Mouse (Mus musculus) CH12.LX (cell line): Measurements from ENCODE around the gene Nat14. TPM values are rescaled to one million over a fixed set of nuclear protein-coding genes. Genes with fewer than 3 reads are reported as not detected.
A peak's percentile ranks its signal among the peaks of the same experiment; 100 is the strongest.

Source experiments
- DNase-seq: peaks from one replicate; pipeline ENCODE4 v3.0.0-alpha.2; 2013; ENCODE audit errors: extremely low read depth
- H3K27ac ChIP-seq: 2 replicates; pipeline ENCODE4 v1.5.1; 2012; ENCODE audit warnings: low read depth, mild to moderate bottlenecking, control low read depth, moderate library complexity; ENCODE audit not compliant: insufficient read depth
- H3K27me3 ChIP-seq: replicated peaks from 2 replicates; pipeline ENCODE3; 2012; ENCODE audit warnings: inconsistent platforms
- H3K36me3 ChIP-seq, 2 experiments: replicated peaks in 1 of 2; 2 replicates each; pipeline versions ENCODE3 to v1.6.1; 2012; ENCODE audit warnings: inconsistent platforms in 1 of 2, low read length in 1 of 2, mild to moderate bottlenecking in 1 of 2, mixed read lengths in 1 of 2, moderate library complexity in 1 of 2; ENCODE audit not compliant: control insufficient read depth in 1 of 2, insufficient read depth in 1 of 2
- H3K4me1 ChIP-seq, 2 experiments: 2 replicates each; pipeline ENCODE4 v1.6.1; 2012; ENCODE audit warnings: inconsistent platforms in 1 of 2, moderate library complexity in 1 of 2; ENCODE audit not compliant: insufficient read depth in 2 of 2, control insufficient read depth in 1 of 2
- H3K4me2 ChIP-seq: 2 replicates; pipeline ENCODE4 v1.6.1; 2012; ENCODE audit warnings: low read depth, mild to moderate bottlenecking, control low read depth; ENCODE audit not compliant: poor library complexity, insufficient read depth, severe bottlenecking
- H3K4me3 ChIP-seq, 3 experiments: fragments of 150-350 bp in 1 of 3; sonication (generic) in 1 of 3; replicated peaks in 1 of 3; 2 replicates each; pipeline versions ENCODE3 to v1.5.1; 2011 to 2012; ENCODE audit warnings: low read depth in 2 of 3, low read length in 2 of 3, mild to moderate bottlenecking in 2 of 3, moderate library complexity in 2 of 3, control low read depth in 1 of 3, improper control_type of control experiment in 1 of 3, inconsistent platforms in 1 of 3, mixed read lengths in 1 of 3; ENCODE audit not compliant: poor library complexity in 1 of 3
- H3K79me2 ChIP-seq: replicated peaks from 2 replicates; pipeline ENCODE4 v1.6.1; 2012; ENCODE audit warnings: mild to moderate bottlenecking, moderate library complexity; ENCODE audit not compliant: control insufficient read depth, poor library complexity, insufficient read depth, severe bottlenecking; ENCODE audit errors: extremely low read depth
- H3K9ac ChIP-seq: 2 replicates; pipeline ENCODE4 v1.6.1; 2012; ENCODE audit warnings: low read depth, mild to moderate bottlenecking, control low read depth, moderate library complexity; ENCODE audit not compliant: insufficient read depth
- H3K9me3 ChIP-seq: replicated peaks from 2 replicates; pipeline ENCODE3; 2012; ENCODE audit warnings: low read length, inconsistent platforms, mixed read lengths
- CHD1 ChIP-seq: IDR thresholded peaks from 2 replicates; pipeline ENCODE4 v1.6.1; 2012; ENCODE audit warnings: low read depth, low read length, improper control_type of control experiment, inconsistent platforms
- CTCF ChIP-seq, 2 experiments: IDR thresholded peaks in 1 of 2; conservative IDR thresholded peaks in 1 of 2; 2 replicates each; pipeline ENCODE4 v1.5.1; 2011 to 2012; ENCODE audit warnings: low read depth in 2 of 2, low read length in 2 of 2, improper control_type of control experiment in 1 of 2, inconsistent platforms in 1 of 2, mild to moderate bottlenecking in 1 of 2, moderate library complexity in 1 of 2
- E2F4 ChIP-seq: IDR thresholded peaks from 2 replicates; pipeline ENCODE4 v1.6.1; 2011; ENCODE audit warnings: low read depth, low read length, improper control_type of control experiment; ENCODE audit not compliant: insufficient replicate concordance
- HCFC1 ChIP-seq: IDR thresholded peaks from 2 replicates; pipeline ENCODE4 v1.6.1; 2012; ENCODE audit warnings: low read depth, mild to moderate bottlenecking, inconsistent platforms, low read length, improper control_type of control experiment
- JUND ChIP-seq: conservative IDR thresholded peaks from 2 replicates; pipeline ENCODE4 v1.6.1; 2011; ENCODE audit warnings: low read depth, low read length, improper control_type of control experiment
- MAX ChIP-seq: IDR thresholded peaks from 2 replicates; pipeline ENCODE4 v1.6.1; 2011; ENCODE audit warnings: low read length, improper control_type of control experiment
- MAZ ChIP-seq: IDR thresholded peaks from 2 replicates; pipeline ENCODE4 v1.6.1; 2012; ENCODE audit warnings: low read depth, mild to moderate bottlenecking, inconsistent platforms, low read length, improper control_type of control experiment, moderate library complexity
- MEF2A ChIP-seq: IDR thresholded peaks from 2 replicates; pipeline ENCODE4 v1.6.1; 2014; ENCODE audit warnings: low read depth, mild to moderate bottlenecking, inconsistent platforms, low read length, improper control_type of control experiment, borderline replicate concordance
- MXI1 ChIP-seq: IDR thresholded peaks from 2 replicates; pipeline ENCODE4 v1.6.1; 2011; ENCODE audit warnings: mild to moderate bottlenecking, low read depth, low read length, improper control_type of control experiment
- NRF1 ChIP-seq: IDR thresholded peaks from 2 replicates; pipeline ENCODE4 v1.6.1; 2014; ENCODE audit warnings: low read depth, mild to moderate bottlenecking, inconsistent platforms, low read length, improper control_type of control experiment, moderate library complexity
- PAX5 ChIP-seq: IDR thresholded peaks from 2 replicates; pipeline ENCODE4 v1.6.1; 2012; ENCODE audit warnings: low read length, inconsistent platforms, mixed read lengths
- RCOR1 ChIP-seq: conservative IDR thresholded peaks from 2 replicates; pipeline ENCODE4 v1.6.1; 2012; ENCODE audit warnings: low read depth, mild to moderate bottlenecking, inconsistent platforms, low read length, improper control_type of control experiment
- SIN3A ChIP-seq: IDR thresholded peaks from 2 replicates; pipeline ENCODE4 v1.6.1; 2012; ENCODE audit warnings: low read length, improper control_type of control experiment, inconsistent platforms
- SMC3 ChIP-seq: IDR thresholded peaks from 2 replicates; pipeline ENCODE4 v1.6.1; 2011; ENCODE audit warnings: low read depth, low read length, improper control_type of control experiment
- TCF12 ChIP-seq: IDR thresholded peaks from 2 replicates; pipeline ENCODE4 v1.6.1; 2014; ENCODE audit warnings: low read depth, mild to moderate bottlenecking, inconsistent platforms, low read length, improper control_type of control experiment
- USF1 ChIP-seq: IDR thresholded peaks from 2 replicates; pipeline ENCODE4 v1.6.1; 2014; ENCODE audit warnings: low read depth, mild to moderate bottlenecking, inconsistent platforms, low read length, improper control_type of control experiment
- ZMIZ1 ChIP-seq: IDR thresholded peaks from 2 replicates; pipeline ENCODE4 v1.6.1; 2012; ENCODE audit warnings: low read depth, mild to moderate bottlenecking, inconsistent platforms, low read length, improper control_type of control experiment
- ZNF384 ChIP-seq: IDR thresholded peaks from 2 replicates; pipeline ENCODE4 v1.6.1; 2012; ENCODE audit warnings: low read depth, low read length, improper control_type of control experiment, inconsistent platforms
- dilution Hi-C: fragments of 300-500 bp; cut with MboI; formaldehyde crosslinking; loops from 2 replicates; pipeline ENCODE4 v1.14.3; 2020; ENCODE audit warnings: low sequenced_read_pairs; ENCODE audit not compliant: extremely low pct_unique_long_range_greater_than_20kb, extremely low pct_ligation_motif_present
- in situ Hi-C: fragments of 300-500 bp; cut with MboI; formaldehyde crosslinking; loops from 3 replicates; pipeline ENCODE4 v1.14.3; 2019; ENCODE audit warnings: low sequenced_read_pairs, low pct_ligation_motif_present, low pct_unique_long_range_greater_than_20kb, mixed read lengths
- polyA plus RNA-seq: library from polyadenylated mRNA; unstranded; fragments of >175 nt; gene quantifications from 2 replicates; pipeline ENCODE4 v1.2.1, GENCODE M21; 2012; ENCODE audit warnings: low read depth; ENCODE audit not compliant: insufficient read length
- total RNA-seq, 2 experiments: library from RNA; depleted of rRNA; stranded (reverse); fragments of 300-350 nt in 1 of 2; fragments of >200 nt in 1 of 2; gene quantifications; 2 replicates each; pipeline ENCODE4 v1.2.3; 2012 to 2014

Nat14 gene
- total and polyA plus RNA-seq, 3 experiments, result 0.27 to 1.3 (median 0.97) TPM

GRCm38 (mm10) chr7:4971710-4972109 is 49.9 kb downstream of the Nat14 start:
- in situ Hi-C loops, result no loop called here
- no peak for DNase-seq

GRCm38 (mm10) chr7:4972321-4973047 is 50.7 kb downstream of the Nat14 start:
- in situ Hi-C loops, result no loop called here
- H3K36me3 ChIP-seq, result no peaks in the 10 kb centered on the region
- no peak overlapping the region for H3K4me3 ChIP-seq
- H3K27ac ChIP-seq, result no peak overlapping the region
- DNase-seq, result peak; percentile 21
- dilution Hi-C loops, result no loop called here
- H3K4me1 ChIP-seq, result 0 out of 4 replicates have a peak, but pooled peaks cover 2 to 6% of the 10 kb centered on the region in 2 experiments
- TF ChIP-seq CTCF (conservative IDR thresholded peaks at IDR 0.05 in 1 of 2, IDR thresholded peaks at IDR 0.05 in 1 of 2; ENCODE audit: low read depth in 2 of 2, low read length in 2 of 2) (no peak), SMC3 (no peak), MEF2A (no peak), HCFC1 (no peak), E2F4 (no peak)
- H3K9me3 ChIP-seq, result peaks cover 8% of the 10 kb centered on the region
- H3K79me2 ChIP-seq, result no peaks in the 10 kb centered on the region
- peaks cover 61% of the 10 kb centered on the region for H3K27me3 ChIP-seq
- H3K9ac ChIP-seq, result no peak overlapping the region
- peak overlapping the region; percentile 5; the same call in 1 of the 2 replicates for H3K4me2 ChIP-seq

More at GRCm38 (mm10) chr7:4971710-4972109, 49.9 kb downstream of the Nat14 start:
- H3K4me1 ChIP-seq, result 0 out of 4 replicates have a peak, but pooled peaks cover 2 to 6% of the 10 kb centered on the region in 2 experiments
- H3K4me3 ChIP-seq, result no peak overlapping the region
- H3K27ac ChIP-seq, result no peak overlapping the region
- H3K36me3 ChIP-seq, result no peaks in the 10 kb centered on the region
- peaks cover 68% of the 10 kb centered on the region for H3K27me3 ChIP-seq
- dilution Hi-C loops, result no loop called here
- H3K9ac ChIP-seq, result no peak overlapping the region
- TF ChIP-seq JUND (no peak), CHD1 (no peak), RCOR1 (no peak), USF1 (no peak), MAZ (no peak), MEF2A (no peak), SMC3 (no peak), SIN3A (no peak), ZMIZ1 (no peak), NRF1 (no peak), ZNF384 (no peak), MXI1 (no peak), PAX5 (no peak), MAX (no peak), TCF12 (no peak)
- TF ChIP-seq, all 38 proteins: peak for 0
- Histone ChIP-seq H3K4me2 (no peak overlapping the region), H3K79me2 (no peaks in the 10 kb centered on the region), H3K9me3 (peaks cover 4% of the 10 kb centered on the region)

Other genes with a start within 250 kb of the Nat14 start
Only the 20 nearest of the 33 such genes appear.
- gene Tmem238, start 132.4 kb upstream of the Nat14 start, total RNA-seq (2012; rRNA removed), result 12.3 and 17.7 TPM in 2 replicates
- gene Tmem238, start 132.4 kb upstream of the Nat14 start, total RNA-seq (2014; rRNA removed), result 4.3 and 5.5 TPM in 2 replicates
- gene Tmem238, start 132.4 kb upstream of the Nat14 start, polyA plus RNA-seq, result 9.8 and 10.7 TPM in 2 replicates
- 2,147 and 2,603 TPM in 2 replicates for gene Rpl28, start 129.2 kb upstream of the Nat14 start, total RNA-seq (2012; rRNA removed)
- 236 and 269 TPM in 2 replicates for gene Rpl28, start 129.2 kb upstream of the Nat14 start, total RNA-seq (2014; rRNA removed)
- gene Rpl28, start 129.2 kb upstream of the Nat14 start, polyA plus RNA-seq, result 526 and 605 TPM in 2 replicates
- gene Ube2s, start 109.4 kb upstream of the Nat14 start, total RNA-seq (2012; rRNA removed), result 238 and 304 TPM in 2 replicates
- 707 and 825 TPM in 2 replicates for gene Ube2s, start 109.4 kb upstream of the Nat14 start, total RNA-seq (2014; rRNA removed)
- 392 and 452 TPM in 2 replicates for gene Ube2s, start 109.4 kb upstream of the Nat14 start, polyA plus RNA-seq
- gene Shisa7, start 77.3 kb upstream of the Nat14 start, total RNA-seq (2012; rRNA removed), result not detected in 2 replicates
- gene Shisa7, start 77.3 kb upstream of the Nat14 start, total RNA-seq (2014; rRNA removed), result not detected in 2 replicates
- not detected in 2 replicates for gene Shisa7, start 77.3 kb upstream of the Nat14 start, polyA plus RNA-seq
- gene Isoc2b, start 51.8 kb upstream of the Nat14 start, total RNA-seq (2012; rRNA removed), result 10.8 and 19.5 TPM in 2 replicates
- gene Isoc2b, start 51.8 kb upstream of the Nat14 start, total RNA-seq (2014; rRNA removed), result 10.0 and 10.2 TPM in 2 replicates
- 3.9 and 4.7 TPM in 2 replicates for gene Isoc2b, start 51.8 kb upstream of the Nat14 start, polyA plus RNA-seq
- gene Isoc2a, start 44.9 kb upstream of the Nat14 start, total RNA-seq (2012; rRNA removed), result 15.3 and 15.4 TPM in 2 replicates
- gene Isoc2a, start 44.9 kb upstream of the Nat14 start, total RNA-seq (2014; rRNA removed), result 8.4 and 8.6 TPM in 2 replicates
- 12.9 and 19.0 TPM in 2 replicates for gene Isoc2a, start 44.9 kb upstream of the Nat14 start, polyA plus RNA-seq
- 0.17 TPM in 1 of 2 replicates, not detected in the other for gene Gm36210, start 15.5 kb upstream of the Nat14 start, total RNA-seq (2012; rRNA removed)
- gene Gm36210, start 15.5 kb upstream of the Nat14 start, total RNA-seq (2014; rRNA removed), result not detected in 2 replicates
- 0.90 and 1.4 TPM in 2 replicates for gene Gm36210, start 15.5 kb upstream of the Nat14 start, polyA plus RNA-seq
- gene Zfp628, start 6.8 kb upstream of the Nat14 start, total RNA-seq (2012; rRNA removed), result 1.9 and 2.2 TPM in 2 replicates
- 0.42 and 0.87 TPM in 2 replicates for gene Zfp628, start 6.8 kb upstream of the Nat14 start, total RNA-seq (2014; rRNA removed)
- 7.1 and 9.4 TPM in 2 replicates for gene Zfp628, start 6.8 kb upstream of the Nat14 start, polyA plus RNA-seq
- 0.13 and 0.30 TPM in 2 replicates for gene Ssc5d, start 3.8 kb downstream of the Nat14 start, total RNA-seq (2012; rRNA removed)
- 0.08 and 0.09 TPM in 2 replicates for gene Ssc5d, start 3.8 kb downstream of the Nat14 start, total RNA-seq (2014; rRNA removed)
- 1.5 and 1.6 TPM in 2 replicates for gene Ssc5d, start 3.8 kb downstream of the Nat14 start, polyA plus RNA-seq
- gene Sbk2, start 42.4 kb downstream of the Nat14 start, total RNA-seq (2012; rRNA removed), result 0.08 and 0.30 TPM in 2 replicates
- gene Sbk2, start 42.4 kb downstream of the Nat14 start, total RNA-seq (2014; rRNA removed), result not detected in 2 replicates
- 0.10 TPM in 1 of 2 replicates, not detected in the other for gene Sbk2, start 42.4 kb downstream of the Nat14 start, polyA plus RNA-seq
- gene Sbk3, start 49.1 kb downstream of the Nat14 start, total RNA-seq (2012; rRNA removed), result not detected in 2 replicates
- gene Sbk3, start 49.1 kb downstream of the Nat14 start, total RNA-seq (2014; rRNA removed), result not detected in 2 replicates
- gene Sbk3, start 49.1 kb downstream of the Nat14 start, polyA plus RNA-seq, result not detected in 2 replicates
- gene Zfp579, start 74.1 kb downstream of the Nat14 start, total RNA-seq (2012; rRNA removed), result 2.8 and 3.4 TPM in 2 replicates
- gene Zfp579, start 74.1 kb downstream of the Nat14 start, total RNA-seq (2014; rRNA removed), result 1.0 and 1.1 TPM in 2 replicates
- 8.5 and 11.3 TPM in 2 replicates for gene Zfp579, start 74.1 kb downstream of the Nat14 start, polyA plus RNA-seq
- 7.9 and 8.4 TPM in 2 replicates for gene Zfp524, start 92.4 kb downstream of the Nat14 start, total RNA-seq (2012; rRNA removed)
- 3.1 and 4.4 TPM in 2 replicates for gene Zfp524, start 92.4 kb downstream of the Nat14 start, total RNA-seq (2014; rRNA removed)
- gene Zfp524, start 92.4 kb downstream of the Nat14 start, polyA plus RNA-seq, result 2.3 and 2.8 TPM in 2 replicates
- gene Fiz1, start 92.7 kb downstream of the Nat14 start, total RNA-seq (2012; rRNA removed), result 23.7 and 24.3 TPM in 2 replicates
- 13.5 and 18.4 TPM in 2 replicates for gene Fiz1, start 92.7 kb downstream of the Nat14 start, total RNA-seq (2014; rRNA removed)
- 37.1 and 40.8 TPM in 2 replicates for gene Fiz1, start 92.7 kb downstream of the Nat14 start, polyA plus RNA-seq
- not detected in 2 replicates for gene Gm44973, start 93.5 kb downstream of the Nat14 start, total RNA-seq (2012; rRNA removed)
- gene Gm44973, start 93.5 kb downstream of the Nat14 start, total RNA-seq (2014; rRNA removed), result 1.3 and 2.1 TPM in 2 replicates
- gene Gm44973, start 93.5 kb downstream of the Nat14 start, polyA plus RNA-seq, result 5.2 and 6.3 TPM in 2 replicates
- gene Zfp865, start 98.3 kb downstream of the Nat14 start, total RNA-seq (2012; rRNA removed), result 10.9 and 12.3 TPM in 2 replicates
- 3.7 and 4.0 TPM in 2 replicates for gene Zfp865, start 98.3 kb downstream of the Nat14 start, total RNA-seq (2014; rRNA removed)
- 18.3 and 21.0 TPM in 2 replicates for gene Zfp865, start 98.3 kb downstream of the Nat14 start, polyA plus RNA-seq
- gene Ccdc106, start 98.5 kb downstream of the Nat14 start, total RNA-seq (2012; rRNA removed), result 0.46 and 0.81 TPM in 2 replicates
- 0.30 and 0.52 TPM in 2 replicates for gene Ccdc106, start 98.5 kb downstream of the Nat14 start, total RNA-seq (2014; rRNA removed)
- not detected in 2 replicates for gene Ccdc106, start 98.5 kb downstream of the Nat14 start, polyA plus RNA-seq
- not detected in 2 replicates for gene 4632433K11Rik, start 112.1 kb downstream of the Nat14 start, total RNA-seq (2012; rRNA removed)
- gene 4632433K11Rik, start 112.1 kb downstream of the Nat14 start, total RNA-seq (2014; rRNA removed), result not detected in 2 replicates
- gene 4632433K11Rik, start 112.1 kb downstream of the Nat14 start, polyA plus RNA-seq, result not detected in 2 replicates
- 1.0 and 1.5 TPM in 2 replicates for gene Zfp784, start 116.4 kb downstream of the Nat14 start, total RNA-seq (2012; rRNA removed)
- 0.72 and 1.1 TPM in 2 replicates for gene Zfp784, start 116.4 kb downstream of the Nat14 start, total RNA-seq (2014; rRNA removed)
- 0.53 and 1.4 TPM in 2 replicates for gene Zfp784, start 116.4 kb downstream of the Nat14 start, polyA plus RNA-seq
- gene Zfp580, start 129.5 kb downstream of the Nat14 start, total RNA-seq (2012; rRNA removed), result 1.6 and 2.6 TPM in 2 replicates
- gene Zfp580, start 129.5 kb downstream of the Nat14 start, total RNA-seq (2014; rRNA removed), result 1.2 TPM in 2 replicates
- gene Zfp580, start 129.5 kb downstream of the Nat14 start, polyA plus RNA-seq, result 9.4 and 15.6 TPM in 2 replicates